Mouse (Mus musculus) right cerebral cortex, postnatal 14 days (tissue): ENCODE results near the gene Speer2.

Experiments
- DNase-seq: peaks from one replicate; pipeline ENCODE4 v3.0.0; 2022

Gene Speer2

GRCm38 (mm10) chr16:69863644-69864043 lies at the start of gene Speer2:
Speer2 (minus strand) TSS chr16:69863744.
- no peak for DNase-seq

DNA sequence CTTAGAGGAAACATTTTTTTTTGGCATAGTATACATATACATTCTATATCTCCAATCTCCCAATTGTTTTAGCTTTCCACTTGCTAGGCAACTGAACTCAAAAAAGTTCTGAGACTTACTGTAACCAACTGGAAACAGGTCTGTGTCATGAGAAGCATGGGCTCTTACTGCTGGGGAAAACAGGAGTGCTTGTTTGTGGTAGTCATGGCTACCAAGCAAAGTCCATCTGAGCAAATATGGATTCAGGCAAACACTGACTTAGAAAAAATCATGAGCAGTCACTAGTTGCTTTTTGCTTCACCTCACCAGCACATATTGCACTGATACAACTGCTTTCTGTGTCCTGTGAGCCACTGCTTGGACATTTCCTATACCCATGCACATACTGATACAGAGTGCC lies 40.8 kb upstream of the Speer2 start:
- DNase-seq, result no peak

GRCm38 (mm10) chr16:69880712-69881111 lies 17.2 kb upstream of the Speer2 start:
- no peak for DNase-seq

DNA sequence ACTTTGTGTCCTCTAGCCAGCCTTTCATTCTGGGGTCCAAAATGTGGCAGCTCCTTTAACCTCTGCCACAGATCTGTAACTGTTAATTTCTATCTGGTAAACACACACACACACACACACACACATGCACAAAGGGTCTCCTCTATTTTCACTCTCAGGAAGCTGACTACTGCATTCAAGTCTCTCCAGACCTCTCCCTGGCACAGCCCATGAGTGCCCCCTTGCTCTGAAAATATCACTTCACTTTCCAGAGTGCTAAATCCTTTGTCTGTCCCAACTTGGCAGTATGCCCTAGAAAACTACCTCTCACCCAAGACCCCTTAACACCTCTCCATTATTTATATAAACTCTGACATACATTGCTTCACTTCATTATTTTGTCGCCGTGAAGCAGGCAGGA lies 26.9 kb downstream of the Speer2 start:
- DNase-seq, result no peak

- DNase-seq, result no peak
These were observed 49.9 kb downstream of the Speer2 start for GRCm38 (mm10) chr16:69813652-69814051.
